9 mouse cellular contexts compared by ENCODE assay signal in the genomic region with DNA sequence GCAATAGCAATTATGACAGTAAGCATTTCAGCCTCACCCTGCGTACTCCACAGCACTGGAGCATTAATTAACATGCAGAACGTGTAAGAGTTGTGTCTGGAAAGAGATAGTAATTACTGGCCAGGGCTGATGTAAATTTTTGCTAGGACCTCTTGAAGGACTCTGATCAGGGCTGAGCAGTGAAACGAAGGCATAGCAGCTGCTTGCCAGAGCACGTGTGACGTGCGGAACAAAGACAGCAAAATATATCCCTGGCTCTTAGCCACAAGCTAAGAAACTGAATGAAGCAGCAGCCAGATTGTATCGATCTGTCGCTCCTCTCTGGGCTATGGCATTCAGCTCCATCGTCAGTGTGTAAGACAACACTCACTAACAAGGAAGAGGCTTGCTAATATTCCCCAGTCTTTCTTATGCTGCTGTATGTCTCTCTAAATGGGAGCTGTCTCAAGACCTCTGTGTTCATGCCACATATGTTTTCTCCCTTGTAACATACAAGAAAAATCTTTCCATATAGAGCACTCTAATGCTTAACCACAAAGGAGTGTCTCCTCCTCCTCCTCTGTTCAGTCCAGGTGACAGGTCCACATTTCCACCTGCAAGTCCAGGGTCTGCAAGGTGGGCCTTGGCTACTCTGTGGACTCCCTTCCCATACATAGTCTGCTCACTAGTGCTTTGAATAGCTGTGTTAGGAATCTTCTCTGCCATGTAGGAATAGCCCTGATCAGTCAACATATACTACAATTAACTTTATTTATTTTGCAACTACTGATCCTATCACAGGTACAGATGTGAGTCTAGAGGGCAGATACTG. TPM values are rescaled to one million over a fixed set of nuclear protein-coding genes. Genes with fewer than 3 reads are reported as not detected.
DNase-seq lines count a peak whose midpoint lies in the region; ATAC-seq and TF ChIP-seq lines count a peak whose summit lies in the region.
"Had no signal": no experiment of that assay in that cellular context is flagged by ENCODE, and none has a peak within 500 bp of the region (broad histone marks: within the 10 kb centered on the region; RNA-seq: fewer than 3 reads in every experiment).

No protein-coding gene starts in this region.

- TF ChIP-seq POLR2A in kidney, adult 2 months (IDR thresholded peaks at IDR 0.05; ENCODE audit: low read depth, low read length) = no peak

- peaks cover 17% of the 10 kb centered on the region for H3K4me1 ChIP-seq in kidney, adult 2 months (ENCODE audit: control insufficient read depth, insufficient read depth, low read length)

- no peak for ATAC-seq in megakaryocyte-erythroid progenitor cell, adult 5-6 weeks (replicated peaks; ENCODE audit: low FRiP score, low TSS enrichment, poor library complexity, severe bottlenecking)

- no peak for DNase-seq in kidney, adult 2 months
- DNase-seq in kidney, postnatal 4 days = no peak
- DNase-seq in brain, adult 2 months (ENCODE audit: low read depth, low spot score) = peak; percentile 62
- DNase-seq in cerebellum, postnatal 14 days = peak; percentile 16 to 44
- peak; percentile 18 to 29 for DNase-seq in layer of hippocampus, postnatal 10 days (ENCODE audit: low spot score in 2 of 2)
- no peak for DNase-seq in spleen, postnatal 4 days (ENCODE audit: low spot score in 2 of 2)
- no peak for DNase-seq in natural killer cell, adult 2 months (ENCODE audit: low spot score in 2 of 2)

- no peaks in the 10 kb centered on the region for H3K36me3 ChIP-seq in kidney, adult 2 months (ENCODE audit: control insufficient read depth, insufficient read depth, low read length)

- no peaks in the 10 kb centered on the region for H3K27me3 ChIP-seq in kidney, adult 2 months (replicated peaks; ENCODE audit: control insufficient read depth, insufficient read depth, low read length)

- 51% methylated on average over 9 of the region's 9 CpGs for WGBS in kidney, adult 2 months

- no peak for TF ChIP-seq CTCF in kidney, adult 2 months (conservative IDR thresholded peaks at IDR 0.05; ENCODE audit: insufficient read depth, insufficient read length, low read depth, low read length)

- peak overlapping the region; percentile 78; the same call in 1 of the 2 replicates for H3K27ac ChIP-seq in kidney, adult 2 months (ENCODE audit: insufficient read depth, low read depth, low read length)

- H3K4me3 ChIP-seq in kidney, adult 2 months (ENCODE audit: insufficient read depth, low read depth, low read length) = no peak overlapping the region

RNA-seq across cellular contexts. Expression of a gene that starts 20.7 kb away (rescaled TPM):
- 22.0 and 23.1 TPM in 2 replicates for polyA plus RNA-seq in kidney, adult 2 months (2012; rRNA removed)
- total RNA-seq in layer of hippocampus, postnatal 10 days (2021) = under 1 TPM; 0.13 to 0.30 TPM
- total RNA-seq in megakaryocyte-erythroid progenitor cell, adult 5-6 weeks (2014; fragmentation: Nextera tagmentation) = 3.9 and 8.5 TPM in 2 replicates
- 6.6 and 13.2 TPM in 2 replicates for total RNA-seq in megakaryocyte-erythroid progenitor cell, adult 5-6 weeks (2017)
- total RNA-seq: layer of hippocampus, postnatal 25 days had no signal

Comparison
In these comparisons a context has a peak if more than half of its experiments do, and no peak if none do; other contexts are left out.
1. DNase-seq: peak in brain, adult 2 months (single experiment), cerebellum, postnatal 14 days (2 of 2) and layer of hippocampus, postnatal 10 days (2 of 2); none in kidney, adult 2 months (single experiment), kidney, postnatal 4 days (0 of 2), spleen, postnatal 4 days (0 of 2) and natural killer cell, adult 2 months (0 of 2).